Mouse (Mus musculus) lung, postnatal 36 days (tissue): Measurements from ENCODE around the gene Nynrin.
A peak's percentile ranks its signal among the peaks of the same experiment; 100 is the strongest.

Experiments used
- DNase-seq: peaks from one replicate; pipeline ENCODE4 v3.0.0; 2022; ENCODE audit warnings: mixed read lengths

The Nynrin gene

GRCm38 (mm10) chr14:55878316-55878940 is 24.6 kb downstream of the Nynrin start:
- DNase-seq, result no peak

- DNase-seq, result peak; percentile 92
Measured at GRCm38 (mm10) chr14:55879623-55880022, 25.8 kb downstream of the Nynrin start.

- no peak for DNase-seq
Measured at GRCm38 (mm10) chr14:55880982-55881381, 27.2 kb downstream of the Nynrin start.

GRCm38 (mm10) chr14:55882171-55882641 is 28.4 kb downstream of the Nynrin start:
- DNase-seq, result peak; percentile 46

- no peak for DNase-seq
Measured at GRCm38 (mm10) chr14:55883149-55883661, 29.4 kb downstream of the Nynrin start.

GRCm38 (mm10) chr14:55883663-55884062 is 29.9 kb downstream of the Nynrin start:
- no peak for DNase-seq

- DNase-seq, result peak; percentile 58
Measured at GRCm38 (mm10) chr14:55884166-55884565, 30.4 kb downstream of the Nynrin start, which contains the start of gene Cbln3. TSS of gene Cbln3 (minus strand) at chr14:55884392.

GRCm38 (mm10) chr14:55884713-55885113 is 30.9 kb downstream of the Nynrin start, which contains the start of gene Khnyn:
TSS of gene Khnyn (plus strand) at chr14:55884947.
- DNase-seq, result peak; percentile 95

- no peak for DNase-seq
Measured at GRCm38 (mm10) chr14:55885114-55885790, 31.4 kb downstream of the Nynrin start.

- DNase-seq, result peak; percentile 81
Measured at GRCm38 (mm10) chr14:55885791-55886271, 32.0 kb downstream of the Nynrin start.

- DNase-seq, result no peak
Measured at GRCm38 (mm10) chr14:55886571-55887382, 33.0 kb downstream of the Nynrin start.

- no peak for DNase-seq
Measured at GRCm38 (mm10) chr14:55897671-55898070, 43.9 kb downstream of the Nynrin start.

- no peak for DNase-seq
Measured at GRCm38 (mm10) chr14:55898947-55899346, 45.1 kb downstream of the Nynrin start.

GRCm38 (mm10) chr14:55899701-55900413 is 46.0 kb downstream of the Nynrin start, which contains the start of gene Sdr39u1:
TSS of gene Sdr39u1 (minus strand) at chr14:55900293.
- DNase-seq, result peak; percentile 91

GRCm38 (mm10) chr14:55900414-55900755 is 46.6 kb downstream of the Nynrin start:
- no peak for DNase-seq

- no peak for DNase-seq
Measured at GRCm38 (mm10) chr14:55905518-55905917, 51.7 kb downstream of the Nynrin start.

- no peak for DNase-seq
Measured at GRCm38 (mm10) chr14:55913406-55913805, 59.6 kb downstream of the Nynrin start.

- peak; percentile 95 for DNase-seq
Measured at GRCm38 (mm10) chr14:55918240-55919082, 64.7 kb downstream of the Nynrin start.

- DNase-seq, result no peak
Measured at GRCm38 (mm10) chr14:55922475-55923232, 68.8 kb downstream of the Nynrin start.
